Mouse (Mus musculus) hindbrain, embryonic 15.5 days (tissue): ENCODE measurements around the gene Olfr810. TPM values are rescaled to one million over a fixed set of nuclear protein-coding genes. Genes with fewer than 3 reads are reported as not detected.

Source experiments
- ATAC-seq: fragments of 200-750 bp; cut with Nextera tagmentation; 2 replicates; pipeline ENCODE4 v1.8.0; 2017; ENCODE audit warnings: low read depth, moderate number of reproducible peaks, moderate TSS enrichment; ENCODE audit not compliant: low FRiP score
- H3K27ac ChIP-seq: fragments of 300-500 bp; sonication (generic); replicated peaks from 2 replicates; pipeline ENCODE4 v1.5.1; 2015; ENCODE audit warnings: mild to moderate bottlenecking, inconsistent platforms
- H3K27me3 ChIP-seq: fragments of 300-500 bp; sonication (generic); 2 replicates; pipeline ENCODE4 v1.6.1; 2015; ENCODE audit warnings: control low read depth, inconsistent platforms
- H3K36me3 ChIP-seq: fragments of 300-500 bp; sonication (generic); 2 replicates; pipeline ENCODE4 v1.6.1; 2015; ENCODE audit warnings: control low read depth, inconsistent platforms
- H3K4me1 ChIP-seq: fragments of 300-500 bp; sonication (generic); replicated peaks from 2 replicates; pipeline ENCODE4 v1.6.1; 2015; ENCODE audit warnings: control low read depth, inconsistent platforms
- H3K4me2 ChIP-seq: fragments of 300-500 bp; sonication (generic); 2 replicates; pipeline ENCODE4 v1.6.1; 2015; ENCODE audit warnings: moderate library complexity, mild to moderate bottlenecking, inconsistent platforms
- H3K4me3 ChIP-seq: fragments of 300-500 bp; sonication (generic); 2 replicates; pipeline ENCODE4 v1.5.1; 2015; ENCODE audit warnings: mild to moderate bottlenecking, inconsistent platforms
- H3K9ac ChIP-seq: fragments of 300-500 bp; sonication (generic); 2 replicates; pipeline ENCODE4 v1.6.1; 2015; ENCODE audit warnings: inconsistent platforms
- H3K9me3 ChIP-seq: fragments of 300-500 bp; sonication (generic); 2 replicates; pipeline ENCODE4 v1.6.1; 2016; ENCODE audit warnings: control low read depth, inconsistent platforms
- WGBS: fragments of 180-500 bp; shearing (Covaris S2); methylation state at CpG from one replicate; pipeline ENCODE4 v1.1.7; 2015; 5-methylcytosine and 5-hydroxymethylcytosine counted together
- polyA plus RNA-seq: library from polyadenylated mRNA; unstranded; fragments of >200 nt; fragmentation: Nextera tagmentation; extraction: Ambion mirVana; gene quantifications from 2 replicates; pipeline ENCODE4 v1.2.1, GENCODE M21; 2015

Olfr810 gene
- polyA plus RNA-seq, result not detected in 2 replicates

DNA sequence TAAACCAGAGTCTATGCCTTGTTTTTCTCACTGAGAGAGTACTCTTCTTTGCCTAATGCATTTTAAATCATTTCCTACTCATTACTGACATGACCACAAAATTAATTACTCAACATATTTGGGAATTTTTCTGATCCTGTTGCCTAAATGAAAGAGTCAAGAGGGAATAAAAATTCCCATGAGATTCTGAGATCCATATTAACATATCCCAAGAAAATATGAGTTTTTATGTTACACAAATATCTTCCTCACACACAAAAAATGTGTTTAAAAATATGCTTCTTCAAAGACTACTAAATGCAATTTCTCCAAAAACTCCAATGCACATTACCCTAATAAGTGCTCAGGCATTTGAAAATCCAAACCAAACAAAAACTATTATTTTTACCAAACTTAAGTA lies at the start of gene Olfr810:
Gene Olfr810 (minus strand): TSS at position 101 of the 400 bp plus-strand sequence.
- Histone ChIP-seq H3K36me3 (no peaks in the 10 kb centered on the region), H3K27me3 (no peaks in the 10 kb centered on the region), H3K4me2 (no peak within 1 kb of the TSS), H3K9ac (no peak within 1 kb of the TSS), H3K27ac (no peak within 1 kb of the TSS), H3K4me3 (no peak within 1 kb of the TSS), H3K9me3 (no peaks in the 10 kb centered on the region), H3K4me1 (no peaks in the 10 kb centered on the region)
- ATAC-seq, result no peak

DNA sequence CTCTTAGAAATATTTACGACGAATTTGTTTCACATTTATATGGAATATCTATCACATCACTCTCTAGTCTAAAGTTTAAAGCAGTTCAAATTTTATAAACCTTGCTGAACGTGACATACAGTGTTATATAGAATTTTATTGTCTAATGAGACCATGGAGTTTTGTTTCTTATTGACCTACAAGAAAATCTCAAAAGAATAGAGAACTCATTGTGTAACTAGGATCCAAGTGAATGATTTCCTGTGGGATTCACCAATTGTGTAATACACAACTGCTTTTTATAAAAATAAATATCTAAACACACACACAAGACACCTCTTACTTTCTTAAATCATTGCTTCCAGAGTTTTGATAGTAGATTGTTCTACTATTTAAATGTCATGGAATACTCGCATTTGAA lies 9.6 kb upstream of the Olfr810 start, which contains the start of gene Olfr811:
Gene Olfr811 (minus strand): TSS at position 101 of the 400 bp plus-strand sequence.
- H3K9me3 ChIP-seq, result no peaks in the 10 kb centered on the region
- no peak within 1 kb of the TSS for H3K4me3 ChIP-seq
- no peaks in the 10 kb centered on the region for H3K27me3 ChIP-seq
- no peaks in the 10 kb centered on the region for H3K4me1 ChIP-seq
- H3K36me3 ChIP-seq, result no peaks in the 10 kb centered on the region
- no peak within 1 kb of the TSS for H3K9ac ChIP-seq
- no peak within 1 kb of the TSS for H3K27ac ChIP-seq
- ATAC-seq, result no peak
- no peak within 1 kb of the TSS for H3K4me2 ChIP-seq
- WGBS, result 85% methylated on average over 4 of the region's 4 CpGs

DNA sequence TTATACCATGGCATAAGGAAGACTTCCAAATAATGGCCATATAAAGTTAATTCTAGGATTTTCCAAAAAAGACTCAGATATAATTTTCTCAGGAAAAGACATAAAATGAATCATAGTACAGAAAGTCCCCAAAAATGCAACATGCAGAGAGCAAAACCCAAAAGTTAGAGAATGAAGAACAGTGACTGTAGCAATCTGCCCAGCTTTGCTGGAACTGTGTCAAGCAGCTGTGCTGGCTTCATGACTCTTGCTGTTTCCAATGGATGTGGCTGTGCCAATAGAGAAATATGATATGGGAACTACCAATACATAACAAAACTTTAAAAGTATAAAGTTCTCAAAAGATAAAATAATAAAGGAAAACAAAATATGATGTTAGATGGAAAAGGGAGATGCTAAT lies 16.6 kb downstream of the Olfr810 start:
- no peak overlapping the region for H3K9ac ChIP-seq
- no peak overlapping the region for H3K4me2 ChIP-seq
- no peaks in the 10 kb centered on the region for H3K27me3 ChIP-seq
- no peaks in the 10 kb centered on the region for H3K9me3 ChIP-seq
- H3K36me3 ChIP-seq, result no peaks in the 10 kb centered on the region
- no peak for ATAC-seq
- no peak overlapping the region for H3K4me3 ChIP-seq
- H3K4me1 ChIP-seq, result no peaks in the 10 kb centered on the region
- no peak overlapping the region for H3K27ac ChIP-seq

DNA sequence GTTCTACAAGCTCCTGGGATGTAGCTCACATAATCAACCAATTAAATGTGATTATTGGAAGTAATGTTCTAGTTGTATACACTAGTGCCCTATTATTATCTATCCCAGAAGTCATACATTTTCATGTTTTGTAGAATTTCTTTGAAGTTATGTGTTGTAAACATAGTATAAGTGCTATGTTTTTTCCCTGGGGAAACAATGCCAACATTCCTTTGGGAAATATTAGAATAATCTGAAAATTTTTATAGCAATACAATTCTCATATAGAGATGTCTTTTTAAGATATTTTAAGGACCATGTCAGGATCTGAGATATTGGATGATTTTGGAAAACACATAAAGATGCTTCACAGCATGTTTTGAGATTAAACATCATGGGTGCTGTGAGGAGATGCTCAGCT lies 20.4 kb downstream of the Olfr810 start, which contains the start of gene Olfr809:
Gene Olfr809 (plus strand): TSS at position 301 of the 400 bp plus-strand sequence.
- H3K4me2 ChIP-seq, result no peak within 1 kb of the TSS
- no peak within 1 kb of the TSS for H3K9ac ChIP-seq
- H3K36me3 ChIP-seq, result no peaks in the 10 kb centered on the region
- no peaks in the 10 kb centered on the region for H3K9me3 ChIP-seq
- H3K27ac ChIP-seq, result no peak within 1 kb of the TSS
- no peak for ATAC-seq
- no peaks in the 10 kb centered on the region for H3K4me1 ChIP-seq
- H3K27me3 ChIP-seq, result no peaks in the 10 kb centered on the region
- no peak within 1 kb of the TSS for H3K4me3 ChIP-seq

DNA sequence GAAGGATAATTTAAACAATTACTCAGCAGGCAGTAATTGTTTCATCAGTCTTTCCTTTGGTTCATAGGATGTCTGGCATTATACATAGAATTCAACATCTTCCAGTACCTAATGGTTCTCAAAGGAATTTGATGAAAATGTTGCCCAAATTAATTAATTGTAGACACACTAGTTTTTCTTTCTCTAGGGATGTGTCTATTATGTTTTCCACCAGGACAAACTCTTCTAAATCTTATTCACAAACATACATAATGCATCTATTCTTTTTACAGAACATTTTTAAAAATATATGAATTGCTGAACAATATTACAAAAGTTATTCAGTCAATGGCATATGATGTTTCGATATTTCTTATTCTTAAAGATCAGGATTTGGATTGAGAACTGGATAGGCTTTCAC lies 29.5 kb downstream of the Olfr810 start, which contains the start of gene Olfr808:
Gene Olfr808 (plus strand): TSS at position 301 of the 400 bp plus-strand sequence.
- 89% methylated on average over 1 of the region's 1 CpGs for WGBS
- no peak for ATAC-seq
- Histone ChIP-seq H3K4me2 (no peak within 1 kb of the TSS), H3K27me3 (no peaks in the 10 kb centered on the region), H3K4me1 (no peaks in the 10 kb centered on the region), H3K36me3 (no peaks in the 10 kb centered on the region), H3K27ac (no peak within 1 kb of the TSS), H3K4me3 (no peak within 1 kb of the TSS), H3K9me3 (no peaks in the 10 kb centered on the region), H3K9ac (no peak within 1 kb of the TSS)

DNA sequence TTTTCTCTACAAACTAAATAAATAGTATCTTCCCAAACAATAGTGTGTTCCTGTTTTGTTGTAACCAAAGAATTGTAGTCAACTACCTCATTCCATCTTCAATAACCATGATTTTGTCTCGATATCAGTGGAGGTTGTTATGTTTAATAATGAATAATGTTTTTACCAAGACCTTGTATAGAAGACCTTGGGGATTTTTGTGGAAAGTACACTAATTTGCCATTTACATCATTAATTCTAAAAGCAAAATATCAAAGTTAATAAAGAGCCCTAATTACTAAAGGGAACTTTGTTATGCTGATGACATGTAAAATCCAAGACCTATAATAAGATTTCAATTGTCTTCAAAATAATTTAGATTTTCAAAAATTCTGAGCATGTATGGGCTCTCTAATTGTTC lies 37.0 kb downstream of the Olfr810 start, which contains the start of gene Olfr807:
Gene Olfr807 (minus strand): TSS at position 101 of the 400 bp plus-strand sequence.
- WGBS, result 91% methylated on average over 1 of the region's 1 CpGs
- no peak within 1 kb of the TSS for H3K9ac ChIP-seq
- ATAC-seq, result no peak
- H3K4me2 ChIP-seq, result no peak within 1 kb of the TSS
- H3K27me3 ChIP-seq, result no peaks in the 10 kb centered on the region
- H3K4me3 ChIP-seq, result no peak within 1 kb of the TSS
- H3K27ac ChIP-seq, result no peak within 1 kb of the TSS
- no peaks in the 10 kb centered on the region for H3K4me1 ChIP-seq
- no peaks in the 10 kb centered on the region for H3K36me3 ChIP-seq
- H3K9me3 ChIP-seq, result no peaks in the 10 kb centered on the region

DNA sequence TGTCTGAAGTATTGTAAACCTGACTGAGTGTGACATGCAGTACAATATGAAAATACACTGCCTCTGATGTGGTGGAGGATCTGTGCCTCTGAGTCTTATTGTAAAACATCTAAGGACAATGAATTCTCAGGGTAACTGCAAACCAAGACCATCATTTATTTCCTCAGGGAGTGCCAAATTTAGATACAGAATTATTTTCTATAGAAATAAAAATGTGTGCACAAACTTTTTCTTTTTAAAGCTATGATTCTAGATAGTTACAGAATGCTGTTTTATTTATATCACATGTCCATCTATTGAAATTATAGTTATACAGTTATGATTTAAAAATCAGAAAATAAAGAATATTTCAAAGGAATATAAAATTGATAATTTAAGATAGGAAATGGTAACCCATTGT lies 52.9 kb downstream of the Olfr810 start, which contains the start of gene Olfr806:
Gene Olfr806 (minus strand): TSS at position 101 of the 400 bp plus-strand sequence.
- H3K4me2 ChIP-seq, result no peak within 1 kb of the TSS
- no peak for ATAC-seq
- no peaks in the 10 kb centered on the region for H3K4me1 ChIP-seq
- H3K36me3 ChIP-seq, result no peaks in the 10 kb centered on the region
- H3K27me3 ChIP-seq, result no peaks in the 10 kb centered on the region
- H3K9ac ChIP-seq, result no peak within 1 kb of the TSS
- no peak within 1 kb of the TSS for H3K27ac ChIP-seq
- H3K9me3 ChIP-seq, result no peaks in the 10 kb centered on the region
- H3K4me3 ChIP-seq, result no peak within 1 kb of the TSS

Other genes starting within 250 kb of the Olfr810 start
- gene Olfr794, start 227.3 kb downstream of the Olfr810 start, polyA plus RNA-seq, result not detected in 2 replicates
- not detected in 2 replicates for gene Olfr796, start 182.3 kb downstream of the Olfr810 start, polyA plus RNA-seq
- gene Olfr798, start 167.0 kb downstream of the Olfr810 start, polyA plus RNA-seq, result not detected in 2 replicates
- gene Olfr799, start 157.4 kb downstream of the Olfr810 start, polyA plus RNA-seq, result not detected in 2 replicates
- not detected in 2 replicates for gene Olfr800, start 137.2 kb downstream of the Olfr810 start, polyA plus RNA-seq
- gene Olfr801, start 121.1 kb downstream of the Olfr810 start, polyA plus RNA-seq, result not detected in 2 replicates
- gene Olfr802, start 106.7 kb downstream of the Olfr810 start, polyA plus RNA-seq, result 0.04 TPM in 1 of 2 replicates, not detected in the other
- gene Olfr803, start 100.6 kb downstream of the Olfr810 start, polyA plus RNA-seq, result not detected in 2 replicates
- gene Olfr804, start 91.7 kb downstream of the Olfr810 start, polyA plus RNA-seq, result not detected in 2 replicates
- gene Olfr805, start 65.5 kb downstream of the Olfr810 start, polyA plus RNA-seq, result not detected in 2 replicates
- gene Olfr806, start 53.0 kb downstream of the Olfr810 start, polyA plus RNA-seq, result not detected in 2 replicates
- not detected in 2 replicates for gene Olfr807, start 37.1 kb downstream of the Olfr810 start, polyA plus RNA-seq
- not detected in 2 replicates for gene Olfr808, start 29.4 kb downstream of the Olfr810 start, polyA plus RNA-seq
- not detected in 2 replicates for gene Olfr809, start 20.3 kb downstream of the Olfr810 start, polyA plus RNA-seq
- gene Olfr811, start 9.5 kb upstream of the Olfr810 start, polyA plus RNA-seq, result not detected in 2 replicates
- gene Olfr812, start 51.2 kb upstream of the Olfr810 start, polyA plus RNA-seq, result not detected in 2 replicates
- not detected in 2 replicates for gene Olfr813, start 60.5 kb upstream of the Olfr810 start, polyA plus RNA-seq
- not detected in 2 replicates for gene Olfr814, start 84.9 kb upstream of the Olfr810 start, polyA plus RNA-seq
- gene Olfr815, start 111.0 kb upstream of the Olfr810 start, polyA plus RNA-seq, result not detected in 2 replicates
- gene Olfr816, start 120.7 kb upstream of the Olfr810 start, polyA plus RNA-seq, result not detected in 2 replicates
- gene Olfr818, start 154.2 kb upstream of the Olfr810 start, polyA plus RNA-seq, result not detected in 2 replicates
- gene Olfr819, start 172.3 kb upstream of the Olfr810 start, polyA plus RNA-seq, result not detected in 2 replicates
- gene Olfr247, start 181.2 kb upstream of the Olfr810 start, polyA plus RNA-seq, result not detected in 2 replicates
- gene Gm10310, start 190.1 kb upstream of the Olfr810 start, polyA plus RNA-seq, result not detected in 2 replicates
- not detected in 2 replicates for gene Olfr820, start 217.7 kb upstream of the Olfr810 start, polyA plus RNA-seq
- gene Olfr821, start 235.4 kb upstream of the Olfr810 start, polyA plus RNA-seq, result not detected in 2 replicates